Mouse (Mus musculus) liver, embryonic 14.5 days (tissue): Measurements from ENCODE around the gene Anks1. TPM values are rescaled to one million over a fixed set of nuclear protein-coding genes. Genes with fewer than 3 reads are reported as not detected.

ENCODE experiments used
- ATAC-seq: fragments of 200-750 bp; cut with Nextera tagmentation; 2 replicates; pipeline ENCODE4 v1.8.0; 2017; ENCODE audit warnings: moderate number of reproducible peaks, mild to moderate bottlenecking, moderate library complexity; ENCODE audit not compliant: insufficient read depth
- DNase-seq, 3 experiments: peaks; one replicate each; pipeline ENCODE4 v3.0.0-alpha.2; 2012 to 2013; ENCODE audit warnings: low read depth in 3 of 3, low spot score in 3 of 3
- H3K27ac ChIP-seq: fragments of 300-500 bp; sonication (generic); 2 replicates; pipeline ENCODE4 v1.5.1; 2014; ENCODE audit warnings: moderate library complexity, mild to moderate bottlenecking, control low read depth, inconsistent platforms
- H3K27me3 ChIP-seq: fragments of 300-500 bp; sonication (generic); 2 replicates; pipeline ENCODE4 v1.6.1; 2014; ENCODE audit warnings: mild to moderate bottlenecking, low read length, moderate library complexity; ENCODE audit not compliant: control insufficient read depth, insufficient read depth
- H3K36me3 ChIP-seq: fragments of 300-500 bp; sonication (generic); replicated peaks from 2 replicates; pipeline ENCODE4 v1.6.1; 2014; ENCODE audit warnings: low read depth; ENCODE audit not compliant: control insufficient read depth, insufficient read depth
- H3K4me1 ChIP-seq, 2 experiments: fragments of 200-500 bp in 1 of 2; fragments of 300-500 bp in 1 of 2; sonication (generic) in 1 of 2; replicated peaks; 2 replicates each; pipeline ENCODE4 v1.6.1; 2012 to 2014; ENCODE audit warnings: antibody characterized with exemption in 1 of 2, inconsistent platforms in 1 of 2, low read length in 1 of 2; ENCODE audit not compliant: control insufficient read depth in 2 of 2, insufficient read depth in 2 of 2
- H3K4me2 ChIP-seq: fragments of 300-500 bp; sonication (generic); 2 replicates; pipeline ENCODE4 v1.6.1; 2014; ENCODE audit warnings: low read depth, mild to moderate bottlenecking, control low read depth, moderate library complexity
- H3K4me3 ChIP-seq, 2 experiments: fragments of 200-500 bp in 1 of 2; fragments of 300-500 bp in 1 of 2; sonication (generic) in 1 of 2; 2 replicates each; pipeline ENCODE4 v1.5.1; 2012 to 2014; ENCODE audit warnings: low read depth in 2 of 2, low read length in 2 of 2, mild to moderate bottlenecking in 2 of 2, control low read depth in 1 of 2, inconsistent platforms in 1 of 2, moderate library complexity in 1 of 2; ENCODE audit not compliant: insufficient read depth in 1 of 2
- H3K9ac ChIP-seq: fragments of 300-500 bp; sonication (generic); replicated peaks from 2 replicates; pipeline ENCODE4 v1.6.1; 2014; ENCODE audit warnings: mild to moderate bottlenecking, control low read depth, moderate library complexity
- H3K9me3 ChIP-seq: fragments of 300-500 bp; sonication (generic); 2 replicates; pipeline ENCODE4 v1.6.1; 2016; ENCODE audit warnings: low read length, mixed read lengths; ENCODE audit not compliant: control insufficient read depth
- CTCF ChIP-seq: IDR thresholded peaks from 2 replicates; pipeline ENCODE4 v1.5.1; 2016; ENCODE audit warnings: antibody characterized with exemption, low read depth, control low read depth
- EP300 ChIP-seq: IDR thresholded peaks from 2 replicates; pipeline ENCODE4 v1.6.1; 2016; ENCODE audit warnings: antibody characterized with exemption, low read depth
- WGBS: fragments of 180-500 bp; shearing (Covaris S2); extraction: QIAGEN DNeasy Blood & Tissue Kit; methylation state at CpG from one replicate; pipeline ENCODE4 v1.1.7; 2014; ENCODE audit not compliant: insufficient replicate concordance; 5-methylcytosine and 5-hydroxymethylcytosine counted together
- polyA plus RNA-seq, 2 experiments: library from polyadenylated mRNA; depleted of rRNA in 1 of 2; stranded (reverse) in 1 of 2; unstranded in 1 of 2; fragments of >200 nt; fragmentation: Nextera tagmentation in 1 of 2; extraction: Ambion mirVana in 1 of 2; gene quantifications; 2 replicates each; pipeline versions ENCODE4 v1.2.1 to v1.2.3; 2012 to 2014

Anks1 gene
- polyA plus RNA-seq, 2 experiments, result 2.4 to 5.3 TPM

- no peak overlapping the region for H3K4me3 ChIP-seq
- ATAC-seq, result no peak
- no peak overlapping the region for H3K27ac ChIP-seq
- no peaks in the 10 kb centered on the region for H3K36me3 ChIP-seq
- no peaks in the 10 kb centered on the region for H3K9me3 ChIP-seq
- no peaks in the 10 kb centered on the region for H3K27me3 ChIP-seq
- 64% methylated on average over 9 of the region's 9 CpGs for WGBS
- TF ChIP-seq EP300 (no peak), CTCF (no peak)
- H3K9ac ChIP-seq, result no peak overlapping the region
- H3K4me1 ChIP-seq, result no peaks in the 10 kb centered on the region
- no peak for DNase-seq
- H3K4me2 ChIP-seq, result no peak overlapping the region
These were observed 59.1 kb downstream of the Anks1 start for GRCm38 (mm10) chr17:27968033-27968750.

- WGBS, result 70% methylated on average over 5 of the region's 5 CpGs
- ATAC-seq, result no peak
- no peak for TF ChIP-seq EP300
- TF ChIP-seq CTCF, result no peak
- no peaks in the 10 kb centered on the region for H3K9me3 ChIP-seq
- no peak overlapping the region for H3K4me3 ChIP-seq
- no peaks in the 10 kb centered on the region for H3K4me1 ChIP-seq
- no peak overlapping the region for H3K4me2 ChIP-seq
- no peak for DNase-seq
- no peak overlapping the region for H3K9ac ChIP-seq
- H3K27ac ChIP-seq, result no peak overlapping the region
- no peaks in the 10 kb centered on the region for H3K27me3 ChIP-seq
- no peaks in the 10 kb centered on the region for H3K36me3 ChIP-seq
These were observed 59.8 kb downstream of the Anks1 start for GRCm38 (mm10) chr17:27968903-27969302.

- ATAC-seq (no peak), DNase-seq (no peak)
- 61% methylated on average over 8 of the region's 8 CpGs for WGBS
- no peak overlapping the region for H3K4me2 ChIP-seq
- no peaks in the 10 kb centered on the region for H3K36me3 ChIP-seq
- peak; percentile 54 for TF ChIP-seq CTCF
- no peak for TF ChIP-seq EP300
- H3K9me3 ChIP-seq, result no peaks in the 10 kb centered on the region
- H3K4me3 ChIP-seq, result no peak overlapping the region
- no peak overlapping the region for H3K27ac ChIP-seq
- no peak overlapping the region for H3K9ac ChIP-seq
- H3K4me1 ChIP-seq, result no peaks in the 10 kb centered on the region
- no peaks in the 10 kb centered on the region for H3K27me3 ChIP-seq
These were observed 60.3 kb downstream of the Anks1 start for GRCm38 (mm10) chr17:27969365-27969764.

DNA sequence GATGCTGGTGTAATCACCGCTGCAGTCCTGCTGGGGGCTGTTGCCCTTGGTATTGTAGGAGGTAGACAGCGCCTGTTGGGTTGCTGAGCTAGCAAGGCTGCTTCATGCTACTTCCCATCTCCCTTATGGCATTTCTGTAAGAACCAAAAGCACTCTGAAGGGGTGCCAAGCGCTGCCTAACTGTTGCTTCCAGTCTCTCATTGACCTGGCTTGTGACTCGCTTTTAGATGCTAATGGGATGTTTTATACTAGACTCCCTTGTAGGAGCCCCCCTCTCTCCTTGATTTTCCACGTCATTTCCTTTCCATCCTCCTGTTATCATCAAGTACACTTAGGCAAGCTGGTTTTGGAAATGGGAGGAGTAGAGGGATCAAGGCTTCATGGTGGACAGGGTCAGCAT lies 60.8 kb downstream of the Anks1 start:
- Histone ChIP-seq H3K27ac (no peak overlapping the region), H3K36me3 (no peaks in the 10 kb centered on the region), H3K9ac (no peak overlapping the region), H3K4me1 (no peaks in the 10 kb centered on the region), H3K9me3 (no peaks in the 10 kb centered on the region), H3K4me2 (no peak overlapping the region), H3K27me3 (no peaks in the 10 kb centered on the region), H3K4me3 (no peak overlapping the region)
- TF ChIP-seq CTCF (no peak), EP300 (no peak)
- ATAC-seq, result no peak
- DNase-seq, result no peak
- 66% methylated on average over 5 of the region's 5 CpGs for WGBS

DNA sequence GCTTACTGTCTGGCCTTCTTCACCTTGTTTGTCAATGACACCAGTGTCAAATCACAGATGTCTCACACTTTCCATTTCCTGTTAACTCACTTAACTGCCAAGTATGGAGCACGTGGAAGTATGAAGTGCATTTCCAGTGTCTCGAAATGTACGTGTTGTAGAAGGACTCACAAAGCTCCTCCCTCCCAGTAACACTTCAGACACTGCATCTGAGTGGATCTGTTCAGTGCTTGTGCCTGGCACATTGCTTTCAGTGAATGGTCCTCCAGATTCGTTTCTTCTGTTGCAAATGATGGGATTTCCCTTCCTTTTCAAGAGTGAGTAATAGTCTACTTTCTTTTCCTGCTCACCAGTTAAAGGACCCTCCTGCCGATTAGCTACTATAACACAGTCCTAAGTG lies 61.2 kb downstream of the Anks1 start:
- no peak overlapping the region for H3K27ac ChIP-seq
- no peak overlapping the region for H3K9ac ChIP-seq
- no peaks in the 10 kb centered on the region for H3K9me3 ChIP-seq
- no peak for DNase-seq
- H3K36me3 ChIP-seq, result no peaks in the 10 kb centered on the region
- no peak for TF ChIP-seq EP300
- TF ChIP-seq CTCF, result no peak
- no peaks in the 10 kb centered on the region for H3K4me1 ChIP-seq
- no peaks in the 10 kb centered on the region for H3K27me3 ChIP-seq
- no peak overlapping the region for H3K4me2 ChIP-seq
- ATAC-seq, result no peak
- 63% methylated on average over 5 of the region's 5 CpGs for WGBS
- no peak overlapping the region for H3K4me3 ChIP-seq
